18 mouse cellular contexts compared by ENCODE assay signal in the genomic region with DNA sequence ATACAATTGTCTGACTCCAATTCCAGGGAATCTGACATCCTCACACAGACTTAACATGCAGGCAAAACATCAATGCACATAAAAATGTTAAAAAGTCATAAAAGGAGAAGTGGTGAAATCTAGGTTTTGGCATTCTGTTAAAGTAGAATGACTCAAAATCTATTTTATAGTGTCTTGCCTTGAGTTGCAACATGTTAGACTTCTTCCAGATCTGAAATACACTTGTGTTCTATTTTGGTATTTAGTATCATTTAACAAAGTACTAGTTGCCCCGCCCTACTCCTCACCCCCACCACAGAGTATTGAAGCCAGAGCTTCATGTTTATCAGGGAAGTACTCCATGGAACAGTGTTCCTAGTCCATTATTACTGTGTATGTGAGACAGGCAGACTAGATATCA.
"Had no signal": no experiment of that assay in that cellular context is flagged by ENCODE, and none has a peak within 500 bp of the region (broad histone marks: within the 10 kb centered on the region; RNA-seq: fewer than 3 reads in every experiment).

No protein-coding gene starts in this region.

- H3K4me3 ChIP-seq: layer of hippocampus, adult 2 months; left cerebral cortex, adult 2 months; liver, embryonic 13.5 days; megakaryocyte, embryonic 14.5 days; midbrain, embryonic 10.5 days; midbrain, embryonic 13.5 days; stomach, embryonic 15.5 days had no signal

- H3K9ac ChIP-seq: liver, embryonic 13.5 days; lung, embryonic 14.5 days; midbrain, embryonic 13.5 days; stomach, embryonic 15.5 days had no signal

- H3K4me2 ChIP-seq: liver, embryonic 13.5 days; lung, embryonic 14.5 days; midbrain, embryonic 13.5 days; stomach, embryonic 15.5 days had no signal

- H3K27ac ChIP-seq: layer of hippocampus, adult 2 months; left cerebral cortex, adult 2 months; liver, embryonic 13.5 days; midbrain, embryonic 10.5 days; midbrain, embryonic 13.5 days; stomach, embryonic 15.5 days had no signal

- ATAC-seq: midbrain, embryonic 13.5 days; midbrain, embryonic 16.5 days had no signal

- DNase-seq: kidney, adult 8-10 months; kidney, postnatal 14 days; layer of hippocampus, adult 9-11 months; layer of hippocampus, postnatal 36 days; liver, embryonic 13.5 days; lung, embryonic 14.5 days; lung, postnatal 10 days; lung, postnatal 36 days; right cerebral cortex, postnatal 14 days; right cerebral cortex, postnatal 4 days; thymus, postnatal 25 days had no signal

- H3K4me1 ChIP-seq: liver, embryonic 13.5 days; megakaryocyte, embryonic 14.5 days; midbrain, embryonic 10.5 days; midbrain, embryonic 13.5 days; stomach, embryonic 15.5 days had no signal

- H3K27me3 ChIP-seq: liver, embryonic 13.5 days; megakaryocyte, embryonic 14.5 days; midbrain, embryonic 13.5 days; stomach, embryonic 15.5 days had no signal

- H3K9me3 ChIP-seq: liver, embryonic 13.5 days; megakaryocyte, embryonic 14.5 days; midbrain, embryonic 10.5 days; midbrain, embryonic 13.5 days; stomach, embryonic 15.5 days had no signal
